Mouse (Mus musculus) stomach, embryonic 14.5 days (tissue): ENCODE measurements around the gene Slc4a2. TPM values are rescaled to one million over a fixed set of nuclear protein-coding genes. Genes with fewer than 3 reads are reported as not detected.

ENCODE experiments used
- ATAC-seq: fragments of 200-750 bp; cut with Nextera tagmentation; 2 replicates; pipeline ENCODE4 v1.8.0; 2017; ENCODE audit warnings: low read depth, moderate TSS enrichment; ENCODE audit not compliant: insufficient number of reproducible peaks, insufficient read depth, low FRiP score
- H3K27ac ChIP-seq: fragments of 300-500 bp; sonication (generic); 2 replicates; pipeline ENCODE4 v1.5.1; 2014; ENCODE audit warnings: mild to moderate bottlenecking, low read length, moderate library complexity, mixed read lengths
- H3K27me3 ChIP-seq: fragments of 300-500 bp; sonication (generic); 2 replicates; pipeline ENCODE4 v1.6.1; 2014; ENCODE audit warnings: low read length, control low read depth, mixed read lengths; ENCODE audit not compliant: control insufficient read depth, insufficient read depth
- H3K36me3 ChIP-seq: fragments of 300-500 bp; sonication (generic); 2 replicates; pipeline ENCODE4 v1.6.1; 2014; ENCODE audit warnings: mild to moderate bottlenecking, control low read depth, low read length, moderate library complexity, mixed read lengths; ENCODE audit not compliant: control insufficient read depth, insufficient read depth
- H3K4me1 ChIP-seq: fragments of 300-500 bp; sonication (generic); 2 replicates; pipeline ENCODE4 v1.6.1; 2014; ENCODE audit warnings: low read length, control low read depth, mixed read lengths; ENCODE audit not compliant: control insufficient read depth, insufficient read depth
- H3K4me2 ChIP-seq: fragments of 300-500 bp; sonication (generic); replicated peaks from 2 replicates; pipeline ENCODE4 v1.6.1; 2014; ENCODE audit warnings: low read depth, low read length, control low read depth
- H3K4me3 ChIP-seq: fragments of 300-500 bp; sonication (generic); 2 replicates; pipeline ENCODE4 v1.5.1; 2014; ENCODE audit warnings: low read depth, low read length, control low read depth
- H3K9ac ChIP-seq: fragments of 300-500 bp; sonication (generic); replicated peaks from 2 replicates; pipeline ENCODE4 v1.6.1; 2014; ENCODE audit warnings: low read depth, mild to moderate bottlenecking, control low read depth, low read length, moderate library complexity, mixed read lengths
- H3K9me3 ChIP-seq: fragments of 300-500 bp; sonication (generic); 2 replicates; pipeline ENCODE4 v1.6.1; 2016; ENCODE audit warnings: low read depth, low read length, control low read depth; ENCODE audit not compliant: control insufficient read depth
- WGBS: fragments of 180-500 bp; shearing (Covaris S2); extraction: QIAGEN DNeasy Blood & Tissue Kit; methylation state at CpG from one replicate; pipeline ENCODE4 v1.1.7; 2014; 5-methylcytosine and 5-hydroxymethylcytosine counted together
- polyA plus RNA-seq: library from polyadenylated mRNA; unstranded; fragments of >200 nt; fragmentation: Nextera tagmentation; extraction: Ambion mirVana; gene quantifications from 2 replicates; pipeline ENCODE4 v1.2.1, GENCODE M21; 2014

Slc4a2 gene
- polyA plus RNA-seq, 1 experiment from 2014 or later, result 30.6 TPM

DNA sequence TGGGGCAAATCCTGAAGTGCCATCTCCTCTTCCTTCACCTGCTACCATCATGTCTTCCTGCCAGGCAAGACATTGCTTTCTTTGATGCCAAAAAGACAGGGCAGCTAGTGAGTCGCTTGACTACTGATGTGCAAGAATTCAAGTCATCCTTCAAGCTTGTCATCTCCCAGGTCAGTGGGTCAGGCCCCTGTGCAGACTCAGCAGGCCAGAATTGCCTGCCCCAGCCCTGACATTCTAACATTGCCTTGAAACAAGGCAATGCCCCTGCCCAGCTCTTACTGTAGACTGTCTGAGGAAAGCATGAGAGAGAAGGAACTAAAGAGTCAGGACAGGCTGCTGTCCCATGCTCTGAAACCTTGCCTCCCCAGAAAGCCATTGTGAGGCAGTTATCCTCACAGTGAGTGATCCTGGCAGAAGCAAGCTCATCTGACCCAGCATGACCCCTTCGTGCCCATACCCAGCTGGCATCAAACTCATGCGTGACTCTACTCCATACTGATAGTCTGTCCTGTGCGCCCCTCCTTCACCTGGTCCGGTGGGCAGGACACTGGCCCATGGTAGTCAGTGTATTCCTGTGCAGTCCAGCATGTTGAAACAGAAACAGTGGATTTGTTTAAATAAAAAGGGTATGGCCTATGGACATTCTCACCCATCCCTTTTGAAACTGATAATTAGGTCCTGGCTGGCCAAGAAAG is 22.6 kb upstream of the Slc4a2 start:
- Histone ChIP-seq H3K27ac (no peak overlapping the region), H3K27me3 (no peaks in the 10 kb centered on the region), H3K9me3 (no peaks in the 10 kb centered on the region), H3K36me3 (peaks cover 14% of the 10 kb centered on the region; the same call in 1 of the 2 replicates), H3K9ac (no peak overlapping the region), H3K4me3 (no peak overlapping the region), H3K4me2 (no peak overlapping the region), H3K4me1 (no peaks in the 10 kb centered on the region)
- no peak for ATAC-seq
- WGBS, result 88% methylated on average over 5 of the region's 5 CpGs

DNA sequence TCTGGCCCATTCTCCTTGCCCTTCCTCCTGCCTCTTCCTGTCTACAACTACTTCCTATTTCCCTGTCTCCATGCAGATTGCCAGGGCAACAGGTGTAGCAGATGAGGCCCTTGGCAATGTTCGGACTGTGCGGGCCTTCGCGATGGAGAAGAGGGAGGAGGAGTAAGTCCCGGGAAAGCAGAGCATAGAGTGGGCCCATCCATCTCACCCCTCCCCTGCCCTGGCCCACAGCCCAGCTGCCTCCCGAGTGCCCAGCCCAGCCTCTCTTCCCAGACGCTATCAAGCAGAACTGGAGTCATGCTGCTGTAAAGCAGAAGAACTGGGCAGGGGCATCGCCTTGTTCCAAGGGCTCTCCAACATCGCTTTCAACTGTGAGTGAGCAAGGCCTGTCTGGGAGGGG is 21.7 kb upstream of the Slc4a2 start:
- no peak for ATAC-seq
- Histone ChIP-seq H3K9me3 (no peaks in the 10 kb centered on the region), H3K4me2 (no peak overlapping the region), H3K27me3 (no peaks in the 10 kb centered on the region), H3K27ac (no peak overlapping the region), H3K4me1 (no peaks in the 10 kb centered on the region), H3K9ac (no peak overlapping the region), H3K4me3 (no peak overlapping the region), H3K36me3 (peaks cover 21% of the 10 kb centered on the region)
- WGBS, result 73% methylated on average over 9 of the region's 9 CpGs

DNA sequence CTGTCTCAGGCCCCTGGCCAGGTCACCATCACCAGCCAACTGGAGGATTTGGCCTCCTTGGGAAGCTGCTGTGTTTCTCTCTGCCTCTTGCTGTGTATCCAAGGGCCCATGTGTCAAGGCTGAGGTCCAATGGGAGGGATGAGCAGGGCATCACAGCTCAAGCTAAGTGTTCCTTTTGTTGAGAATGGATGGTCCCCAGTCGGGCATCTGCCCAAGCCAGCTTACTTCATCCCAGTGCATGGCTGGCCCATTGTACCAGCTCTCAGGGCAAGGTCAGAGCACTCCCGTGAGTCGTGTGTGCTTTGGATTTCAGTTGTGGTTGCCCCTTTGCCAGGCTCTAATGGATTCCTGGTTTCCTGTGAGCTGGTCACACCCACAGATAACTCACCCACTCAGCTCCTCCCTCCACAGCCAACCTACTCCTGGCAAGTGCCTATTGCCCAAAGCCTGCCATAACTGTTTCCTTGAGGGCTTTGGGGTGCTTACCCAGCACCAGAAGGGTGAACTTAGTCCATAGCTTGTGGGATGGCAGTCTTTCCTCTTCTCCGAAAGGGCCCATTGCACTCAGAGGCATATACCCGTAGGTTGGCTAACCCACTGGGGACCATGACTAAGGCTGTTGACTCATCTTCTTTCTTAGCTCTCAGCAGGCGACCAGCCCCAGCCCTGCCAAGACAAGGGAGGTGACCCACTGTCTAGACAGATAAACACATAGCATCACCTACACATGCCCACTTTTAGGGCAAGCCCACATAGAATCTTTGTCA is 18.9 kb upstream of the Slc4a2 start:
- Histone ChIP-seq H3K9me3 (no peaks in the 10 kb centered on the region), H3K36me3 (peaks cover 26% of the 10 kb centered on the region), H3K4me3 (no peak overlapping the region), H3K27ac (no peak overlapping the region), H3K9ac (no peak overlapping the region), H3K27me3 (no peaks in the 10 kb centered on the region), H3K4me2 (no peak overlapping the region), H3K4me1 (no peaks in the 10 kb centered on the region)
- no peak for ATAC-seq
- 86% methylated on average over 6 of the region's 6 CpGs for WGBS

DNA sequence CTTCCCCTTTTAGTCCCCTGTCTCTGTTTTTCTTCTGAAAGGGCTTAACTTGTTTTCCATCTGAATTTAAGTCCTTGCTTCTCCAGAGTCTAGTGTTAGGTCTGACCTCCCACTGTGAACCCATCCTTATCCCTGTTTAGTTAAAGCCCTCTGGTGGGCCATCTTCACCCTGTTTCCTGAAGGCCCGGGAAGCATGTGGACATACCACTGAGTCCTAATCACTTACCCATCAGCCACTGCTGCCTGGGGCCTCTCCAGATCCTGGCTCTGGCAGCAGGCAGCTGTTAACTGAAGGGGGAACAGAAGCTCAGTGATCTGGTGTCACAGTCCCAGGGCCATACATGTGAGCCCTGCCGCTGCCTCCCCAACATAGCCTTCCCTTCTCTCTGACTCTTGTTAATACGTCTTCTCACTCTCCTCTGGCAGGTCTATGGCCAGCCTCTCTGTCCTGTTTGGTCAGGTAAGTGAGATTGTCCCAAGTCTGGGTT is 18.2 kb upstream of the Slc4a2 start:
- H3K36me3 ChIP-seq, result peaks cover 23% of the 10 kb centered on the region
- WGBS, result 70% methylated on average over 3 of the region's 3 CpGs
- no peak for ATAC-seq

DNA sequence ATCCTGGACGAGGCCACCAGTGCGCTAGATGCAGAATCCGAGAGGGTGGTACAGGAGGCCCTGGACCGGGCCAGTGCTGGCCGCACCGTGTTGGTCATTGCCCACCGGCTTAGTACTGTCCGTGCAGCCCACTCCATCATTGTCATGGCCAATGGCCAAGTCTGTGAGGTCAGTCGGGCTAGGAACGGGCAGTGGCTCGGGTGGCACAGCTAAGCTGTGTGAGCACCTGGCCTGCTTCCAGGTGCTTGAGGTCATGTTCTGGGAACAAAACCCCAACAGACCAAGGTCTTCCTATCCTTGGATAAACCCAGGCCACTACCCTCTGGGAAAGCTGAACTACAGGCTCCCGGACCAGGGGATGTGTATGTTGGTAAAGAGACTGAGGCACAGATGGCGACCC is 15.0 kb upstream of the Slc4a2 start:
- ATAC-seq, result no peak
- Histone ChIP-seq H3K4me1 (no peaks in the 10 kb centered on the region), H3K9me3 (no peaks in the 10 kb centered on the region), H3K4me3 (no peak overlapping the region), H3K27me3 (no peaks in the 10 kb centered on the region), H3K9ac (no peak overlapping the region), H3K27ac (no peak overlapping the region), H3K4me2 (no peak overlapping the region), H3K36me3 (peaks cover 13% of the 10 kb centered on the region)
- WGBS, result 85% methylated on average over 13 of the region's 13 CpGs

More for the DNA sequence above, 18.2 kb upstream of the Slc4a2 start:
- H3K4me2 ChIP-seq, result no peak overlapping the region
- H3K4me1 ChIP-seq, result no peaks in the 10 kb centered on the region
- H3K27ac ChIP-seq, result no peak overlapping the region
- no peaks in the 10 kb centered on the region for H3K27me3 ChIP-seq
- H3K4me3 ChIP-seq, result no peak overlapping the region
- no peak overlapping the region for H3K9ac ChIP-seq
- H3K9me3 ChIP-seq, result no peaks in the 10 kb centered on the region

DNA sequence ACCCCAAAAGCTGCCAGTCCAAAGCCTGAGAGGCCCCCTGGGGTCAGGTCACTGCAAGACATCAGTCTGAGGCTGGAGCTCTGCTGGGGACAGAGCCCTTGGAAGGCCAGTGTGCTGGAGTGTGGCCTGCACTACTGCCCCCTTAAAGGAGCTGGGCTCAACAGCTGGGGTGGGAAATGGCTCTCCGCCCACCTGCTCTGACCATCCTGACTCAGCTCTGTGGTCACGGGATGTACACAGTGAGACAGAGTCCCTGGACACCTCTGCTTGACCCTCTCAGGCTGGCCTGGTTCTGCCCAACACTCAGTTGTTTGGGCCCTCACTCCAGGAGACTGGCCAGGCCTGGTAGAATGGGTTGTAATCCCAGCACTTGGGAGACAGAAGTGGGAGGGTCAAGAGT is 14.2 kb upstream of the Slc4a2 start:
- 77% methylated on average over 2 of the region's 2 CpGs for WGBS
- no peak overlapping the region for H3K9ac ChIP-seq

DNA sequence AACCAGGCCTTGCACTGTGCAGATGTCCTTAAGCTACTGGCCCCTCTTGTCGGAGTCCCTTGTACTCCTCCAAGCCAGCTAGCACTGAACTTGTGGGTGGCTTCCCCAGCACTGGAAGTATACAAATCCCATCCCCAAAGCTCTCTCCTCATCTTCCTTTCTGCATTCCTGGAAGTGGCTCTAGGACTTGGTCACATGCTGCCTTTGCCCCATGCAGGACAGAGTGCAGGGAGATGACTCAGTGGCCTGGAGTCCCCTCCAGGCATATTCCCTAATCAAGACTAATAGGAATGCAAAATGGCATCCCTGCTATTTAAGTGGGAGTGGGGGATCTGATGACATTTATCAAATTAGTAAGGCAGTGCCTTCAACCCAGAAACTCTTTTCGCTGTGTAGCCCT is 11.6 kb upstream of the Slc4a2 start:
- 79% methylated on average over 2 of the region's 2 CpGs for WGBS
- H3K4me3 ChIP-seq, result no peak overlapping the region
- no peak for ATAC-seq

More for the DNA sequence above, 14.2 kb upstream of the Slc4a2 start:
- no peak overlapping the region for H3K27ac ChIP-seq
- H3K36me3 ChIP-seq, result peaks cover 13% of the 10 kb centered on the region
- no peak overlapping the region for H3K4me3 ChIP-seq
- H3K4me2 ChIP-seq, result no peak overlapping the region
- no peaks in the 10 kb centered on the region for H3K27me3 ChIP-seq
- no peak for ATAC-seq
- H3K4me1 ChIP-seq, result no peaks in the 10 kb centered on the region
- H3K9me3 ChIP-seq, result no peaks in the 10 kb centered on the region

DNA sequence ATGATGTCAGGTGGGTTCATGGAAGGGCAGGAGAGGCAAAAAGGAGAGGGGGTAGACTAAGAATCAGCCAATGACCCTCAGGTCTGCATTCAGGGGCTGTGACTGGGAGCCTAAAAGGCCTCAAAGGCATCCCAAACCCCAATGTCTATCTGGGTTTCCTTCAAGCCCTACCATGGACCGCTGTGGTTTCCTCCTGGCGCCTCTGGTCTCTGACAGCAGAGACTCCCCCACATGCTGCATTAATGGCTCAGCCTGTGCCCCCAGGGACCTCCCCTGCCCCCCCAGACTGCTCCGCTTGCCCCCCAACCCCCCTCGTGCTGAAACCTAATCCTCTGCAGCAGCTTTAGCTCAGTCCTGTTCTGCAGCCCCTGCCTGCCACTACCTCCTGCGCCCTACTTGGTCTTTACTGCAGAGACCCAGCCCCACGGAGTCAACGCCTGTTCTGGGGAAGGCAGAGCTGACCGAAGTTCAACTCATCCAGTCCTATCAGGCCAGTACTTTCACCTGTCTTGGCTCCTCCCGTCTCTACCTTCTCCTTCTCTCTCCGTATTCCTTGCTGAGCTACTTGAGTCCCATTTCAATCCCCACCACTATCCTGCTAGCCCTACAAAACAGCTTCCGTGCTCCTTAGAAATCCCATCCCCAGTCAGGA is 10.5 kb upstream of the Slc4a2 start, which contains the start of gene Asic3:
TSS of gene Asic3 (plus strand) at position 351 of the 652 bp plus-strand sequence.
- Histone ChIP-seq H3K9me3 (no peaks in the 10 kb centered on the region), H3K27me3 (no peaks in the 10 kb centered on the region), H3K4me3 (no peak within 1 kb of the TSS), H3K4me2 (no peak within 1 kb of the TSS), H3K27ac (no peak within 1 kb of the TSS), H3K36me3 (no peaks in the 10 kb centered on the region; the same call in 1 of the 2 replicates), H3K9ac (no peak within 1 kb of the TSS; the same call in 1 of the 2 replicates), H3K4me1 (0 out of 2 replicates have a peak, but pooled peaks cover 3% of the 10 kb centered on the region)
- 46% methylated on average over 11 of the region's 11 CpGs for WGBS
- ATAC-seq, result no peak

More for the DNA sequence above, 11.6 kb upstream of the Slc4a2 start:
- Histone ChIP-seq H3K4me2 (no peak overlapping the region), H3K4me1 (0 out of 2 replicates have a peak, but pooled peaks cover 3% of the 10 kb centered on the region), H3K27me3 (no peaks in the 10 kb centered on the region), H3K36me3 (peaks cover 4% of the 10 kb centered on the region), H3K9me3 (no peaks in the 10 kb centered on the region), H3K27ac (no peak overlapping the region), H3K9ac (no peak overlapping the region)
